In genomic region chr9:83609422-83610297, GRCm38 (mm10) we compare ENCODE assay signal across 9 mouse cellular contexts.
DNase-seq lines count a peak whose midpoint lies in the region; ATAC-seq and TF ChIP-seq lines count a peak whose summit lies in the region.
"Had no signal": no experiment of that assay in that cellular context is flagged by ENCODE, and none has a peak within 500 bp of the region (broad histone marks: within the 10 kb centered on the region; RNA-seq: fewer than 3 reads in every experiment).

No protein-coding gene starts in this region.

- DNase-seq in CD4-positive helper T cell, adult 2 months (ENCODE audit: low read depth, low spot score) = peak; percentile 71
- DNase-seq in adrenal gland, postnatal 36 days = peak; percentile 84
- peak; percentile 91 for DNase-seq in heart, embryonic 10.5 days (ENCODE audit: low spot score)
- DNase-seq in kidney, postnatal 10 days = peak; percentile 90
- peak; percentile 23 to 30 (median 28) for DNase-seq in liver, embryonic 14.5 days (ENCODE audit: low read depth in 3 of 3, low spot score in 3 of 3)
- peak; percentile 48 for DNase-seq in testis, postnatal 14 days (ENCODE audit: low spot score)

- peak overlapping the region; percentile 2; the same call in 1 of the 2 replicates for H3K27ac ChIP-seq in embryonic facial prominence, embryonic 13.5 days
- H3K27ac ChIP-seq in heart, embryonic 10.5 days = no peak overlapping the region
- H3K27ac ChIP-seq in liver, embryonic 14.5 days = no peak overlapping the region
- H3K27ac ChIP-seq: heart, embryonic 13.5 days had no signal

- 39% methylated on average over 9 of the region's 9 CpGs for WGBS in embryonic facial prominence, embryonic 13.5 days
- 43% methylated on average over 9 of the region's 9 CpGs for WGBS in heart, embryonic 10.5 days
- 27% methylated on average over 9 of the region's 9 CpGs for WGBS in liver, embryonic 14.5 days (ENCODE audit: insufficient replicate concordance)

- no peak overlapping the region for H3K9ac ChIP-seq in embryonic facial prominence, embryonic 13.5 days
- H3K9ac ChIP-seq in liver, embryonic 14.5 days (replicated peaks) = no peak overlapping the region
- H3K9ac ChIP-seq: heart, embryonic 13.5 days had no signal

- H3K9me3 ChIP-seq in embryonic facial prominence, embryonic 13.5 days = no peaks in the 10 kb centered on the region
- H3K9me3 ChIP-seq in heart, embryonic 10.5 days = no peaks in the 10 kb centered on the region
- no peaks in the 10 kb centered on the region for H3K9me3 ChIP-seq in liver, embryonic 14.5 days (ENCODE audit: control insufficient read depth, low read length)
- H3K9me3 ChIP-seq: heart, embryonic 13.5 days had no signal

- no peak; the same call in 1 of the 2 replicates for ATAC-seq in embryonic facial prominence, embryonic 13.5 days (ENCODE audit: insufficient number of reproducible peaks, insufficient read depth, low FRiP score, low TSS enrichment, low read depth)
- ATAC-seq in liver, embryonic 14.5 days (ENCODE audit: insufficient read depth) = no peak
- ATAC-seq in neutrophil, adult 5-6 weeks (ENCODE audit: extremely low read depth, insufficient number of reproducible peaks, low FRiP score, poor library complexity, severe bottlenecking) = peak; percentile 72; the same call in 1 of the 2 replicates

- no peak overlapping the region for H3K4me2 ChIP-seq in embryonic facial prominence, embryonic 13.5 days
- H3K4me2 ChIP-seq in liver, embryonic 14.5 days (ENCODE audit: low read depth) = no peak overlapping the region
- H3K4me2 ChIP-seq: heart, embryonic 13.5 days had no signal

- no peak for TF ChIP-seq EP300 in liver, embryonic 14.5 days (IDR thresholded peaks at IDR 0.05; ENCODE audit: low read depth)

- H3K4me1 ChIP-seq in embryonic facial prominence, embryonic 13.5 days = peaks cover 24% of the 10 kb centered on the region
- H3K4me1 ChIP-seq in heart, embryonic 10.5 days = peaks cover 20% of the 10 kb centered on the region
- no peaks in the 10 kb centered on the region for H3K4me1 ChIP-seq in liver, embryonic 14.5 days (replicated peaks; ENCODE audit: control insufficient read depth in 2 of 2, insufficient read depth in 2 of 2, low read length in 1 of 2)

- no peaks in the 10 kb centered on the region for H3K36me3 ChIP-seq in embryonic facial prominence, embryonic 13.5 days
- H3K36me3 ChIP-seq in heart, embryonic 10.5 days = no peaks in the 10 kb centered on the region
- no peaks in the 10 kb centered on the region for H3K36me3 ChIP-seq in liver, embryonic 14.5 days (replicated peaks; ENCODE audit: control insufficient read depth, insufficient read depth, low read depth)
- H3K36me3 ChIP-seq: heart, embryonic 13.5 days had no signal

- H3K27me3 ChIP-seq in embryonic facial prominence, embryonic 13.5 days = no peaks in the 10 kb centered on the region
- H3K27me3 ChIP-seq in heart, embryonic 10.5 days (ENCODE audit: insufficient read depth, poor library complexity, severe bottlenecking) = no peaks in the 10 kb centered on the region
- no peaks in the 10 kb centered on the region for H3K27me3 ChIP-seq in liver, embryonic 14.5 days (ENCODE audit: control insufficient read depth, insufficient read depth, low read length)
- H3K27me3 ChIP-seq: heart, embryonic 13.5 days had no signal

- peak; percentile 82 for TF ChIP-seq CTCF in liver, embryonic 14.5 days (IDR thresholded peaks at IDR 0.05; ENCODE audit: low read depth)

- H3K4me3 ChIP-seq in embryonic facial prominence, embryonic 13.5 days = no peak overlapping the region
- no peak overlapping the region for H3K4me3 ChIP-seq in heart, embryonic 10.5 days
- no peak overlapping the region for H3K4me3 ChIP-seq in liver, embryonic 14.5 days (ENCODE audit: insufficient read depth in 1 of 2, low read depth in 2 of 2, low read length in 2 of 2)
- H3K4me3 ChIP-seq: heart, embryonic 13.5 days had no signal

Comparison
In these comparisons a context has a peak if more than half of its experiments do, and no peak if none do; other contexts are left out.
1. DNase-seq: peak in every context shown above with its lines; median percentile 91 in heart, embryonic 10.5 days; 90 in kidney, postnatal 10 days; 84 in adrenal gland, postnatal 36 days; 71 in CD4-positive helper T cell, adult 2 months; 48 in testis, postnatal 14 days; 28 in liver, embryonic 14.5 days.